Mouse (Mus musculus) stomach, adult 2 months (tissue): ENCODE data around the gene Psmb6. TPM values are rescaled to one million over a fixed set of nuclear protein-coding genes. Genes with fewer than 3 reads are reported as not detected.

Experiments
- polyA plus RNA-seq: library from polyadenylated mRNA; depleted of rRNA; stranded (reverse); fragments of >200 nt; gene quantifications from 2 replicates; pipeline ENCODE4 v1.2.3, GENCODE M21; 2012; rRNA removed

The Psmb6 gene
- 154 and 176 TPM in 2 replicates for polyA plus RNA-seq

GRCm38 (mm10) chr11:70525184-70525678 is at the start of gene Psmb6:
Gene Psmb6 (plus strand): TSS chr11:70525367.

GRCm38 (mm10) chr11:70504970-70505369 is 20.2 kb upstream of the Psmb6 start, which contains the start of gene Tm4sf5:
Gene Tm4sf5 (plus strand): TSS chr11:70505244.

GRCm38 (mm10) chr11:70514288-70514687 is 10.9 kb upstream of the Psmb6 start, which contains the start of gene Vmo1:
Gene Vmo1 (minus strand): TSS chr11:70514616.

GRCm38 (mm10) chr11:70518923-70519322 is 6.2 kb upstream of the Psmb6 start, which contains the start of gene Gltpd2:
Gene Gltpd2 (plus strand): TSS chr11:70519196.

GRCm38 (mm10) chr11:70532839-70533238 is 7.7 kb downstream of the Psmb6 start, which contains the start of gene Gm40193:
Gene Gm40193 (minus strand): TSS chr11:70532939.

GRCm38 (mm10) chr11:70539877-70540587 is 14.9 kb downstream of the Psmb6 start, which contains the start of gene Pld2:
Gene Pld2 (plus strand): TSS chr11:70540064.

GRCm38 (mm10) chr11:70562287-70562994 is 37.3 kb downstream of the Psmb6 start, which contains the start of gene Mink1:
Gene Mink1 (plus strand): TSS chr11:70562881.

Other genes with a start within 250 kb of the Psmb6 start
- 0.29 and 0.41 TPM in 2 replicates for gene Alox12e, start 202.7 kb upstream of the Psmb6 start, polyA plus RNA-seq
- 3.4 and 10.5 TPM in 2 replicates for gene Alox15, start 173.3 kb upstream of the Psmb6 start, polyA plus RNA-seq
- 9.3 and 10.3 TPM in 2 replicates for gene Pelp1, start 115.3 kb upstream of the Psmb6 start, polyA plus RNA-seq
- 16.9 and 23.4 TPM in 2 replicates for gene Arrb2, start 92.7 kb upstream of the Psmb6 start, polyA plus RNA-seq
- gene Med11, start 73.4 kb upstream of the Psmb6 start, polyA plus RNA-seq, result 6.9 and 7.9 TPM in 2 replicates
- gene Zmynd15, start 65.9 kb upstream of the Psmb6 start, polyA plus RNA-seq, result 2.3 TPM in 2 replicates
- 14.1 and 16.5 TPM in 2 replicates for gene Cxcl16, start 65.4 kb upstream of the Psmb6 start, polyA plus RNA-seq
- gene Tm4sf5, start 20.1 kb upstream of the Psmb6 start, polyA plus RNA-seq, result 9.1 and 10.4 TPM in 2 replicates
- not detected in 2 replicates for gene Vmo1, start 10.8 kb upstream of the Psmb6 start, polyA plus RNA-seq
- 0.10 TPM in 1 of 2 replicates, not detected in the other for gene Gltpd2, start 6.2 kb upstream of the Psmb6 start, polyA plus RNA-seq
- not detected in 2 replicates for gene Gm40193, start 7.6 kb downstream of the Psmb6 start, polyA plus RNA-seq
- 25.1 and 27.7 TPM in 2 replicates for gene Pld2, start 14.7 kb downstream of the Psmb6 start, polyA plus RNA-seq
- 57.1 and 69.6 TPM in 2 replicates for gene Mink1, start 37.5 kb downstream of the Psmb6 start, polyA plus RNA-seq
- not detected in 2 replicates for gene 4930544D05Rik, start 90.5 kb downstream of the Psmb6 start, polyA plus RNA-seq
- 0.42 TPM in 1 of 2 replicates, not detected in the other for gene Chrne, start 93.8 kb downstream of the Psmb6 start, polyA plus RNA-seq
- 0.05 and 0.16 TPM in 2 replicates for gene Gp1ba, start 113.8 kb downstream of the Psmb6 start, polyA plus RNA-seq
- 33.9 and 37.1 TPM in 2 replicates for gene Rnf167, start 121.9 kb downstream of the Psmb6 start, polyA plus RNA-seq
- gene Slc25a11, start 122.1 kb downstream of the Psmb6 start, polyA plus RNA-seq, result 46.6 and 58.0 TPM in 2 replicates
- gene Pfn1, start 129.3 kb downstream of the Psmb6 start, polyA plus RNA-seq, result 1,547 and 3,714 TPM in 2 replicates
- 17.5 and 26.2 TPM in 2 replicates for gene Eno3, start 131.8 kb downstream of the Psmb6 start, polyA plus RNA-seq
- gene Spag7, start 144.0 kb downstream of the Psmb6 start, polyA plus RNA-seq, result 8.1 and 8.5 TPM in 2 replicates
- gene Camta2, start 162.7 kb downstream of the Psmb6 start, polyA plus RNA-seq, result 17.7 and 19.8 TPM in 2 replicates
- 0.63 and 1.0 TPM in 2 replicates for gene Inca1, start 174.8 kb downstream of the Psmb6 start, polyA plus RNA-seq
- 42.2 and 58.4 TPM in 2 replicates for gene Kif1c, start 175.2 kb downstream of the Psmb6 start, polyA plus RNA-seq
- gene Zfp3, start 238.8 kb downstream of the Psmb6 start, polyA plus RNA-seq, result 0.48 and 0.54 TPM in 2 replicates